Mouse (Mus musculus): Measurements from ENCODE around the gene Kank4. TPM values are rescaled to one million over a fixed set of nuclear protein-coding genes. Genes with fewer than 3 reads are reported as not detected.
"Not testable (repeated sequence)": the region's sequence is repeated elsewhere in the genome, so short reads cannot be mapped to it uniquely, and the experiment has no call there.

Gene Kank4
- polyA plus RNA-seq, 1 experiment from 2014 or later = 0.36 TPM

DNA sequence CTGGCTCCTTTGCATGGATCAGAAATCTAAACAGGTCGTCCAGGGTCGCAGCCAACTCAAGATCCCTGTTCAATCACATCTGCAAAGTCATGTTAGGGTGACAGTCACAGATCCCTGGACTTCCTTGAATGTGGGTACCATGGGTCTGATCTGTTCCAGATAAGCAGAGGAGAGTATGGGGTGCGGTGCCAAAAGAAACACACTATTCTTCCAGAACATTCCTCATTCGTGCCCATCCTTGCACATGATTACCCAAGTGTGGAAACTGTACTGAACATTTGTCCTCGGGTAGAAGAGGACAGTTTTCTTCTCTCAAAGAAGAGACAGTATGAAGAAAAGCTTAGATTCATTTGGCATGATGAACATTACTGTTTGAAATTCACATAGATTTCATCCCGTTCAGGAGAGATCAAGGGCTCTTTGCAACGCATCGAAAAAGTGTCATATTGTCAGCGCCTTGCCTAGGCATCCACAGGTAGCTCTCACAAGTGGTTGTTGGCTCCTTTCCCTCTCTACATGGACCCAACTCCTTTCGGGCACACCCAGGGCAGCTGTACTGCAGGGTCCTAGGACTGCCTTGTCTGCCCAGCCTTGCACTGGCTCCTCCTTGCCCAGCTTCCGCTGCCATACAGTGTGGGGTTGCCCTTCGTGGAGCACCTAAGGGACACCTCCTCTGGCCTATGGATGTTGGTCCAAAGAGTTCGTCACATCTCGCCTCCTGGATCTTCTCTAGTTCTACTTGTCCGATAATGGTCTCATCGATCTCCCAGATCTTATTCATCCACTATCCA, 20.6 kb upstream of the Kank4 start:
- H3K27ac ChIP-seq (ENCODE audit: low read depth, low read length) = no peak overlapping the region

GRCm38 (mm10) chr4:98836519-98836918, 19.2 kb upstream of the Kank4 start:
- H3K4me1 ChIP-seq (ENCODE audit: control insufficient read depth, insufficient read depth, low read length) = no peaks in the 10 kb centered on the region
- no peak overlapping the region for H3K4me3 ChIP-seq (ENCODE audit: low read depth, low read length)
- H3K36me3 ChIP-seq (ENCODE audit: control insufficient read depth, insufficient read depth, low read length) = no peaks in the 10 kb centered on the region
- no peaks in the 10 kb centered on the region for H3K9me3 ChIP-seq (replicated peaks; ENCODE audit: control insufficient read depth, low read length)
- H3K27me3 ChIP-seq (replicated peaks; ENCODE audit: control insufficient read depth, insufficient read depth, low read length) = no peaks in the 10 kb centered on the region
- no peak overlapping the region for H3K4me2 ChIP-seq (ENCODE audit: low read length)
- H3K27ac ChIP-seq (ENCODE audit: low read depth, low read length) = no peak overlapping the region
- no peak overlapping the region for H3K9ac ChIP-seq (ENCODE audit: low read length)
- DNase-seq (ENCODE audit: low spot score) = no peak
- 60% methylated on average over 5 of the region's 5 CpGs for WGBS
- no peak for ATAC-seq

More for the DNA sequence above, 20.6 kb upstream of the Kank4 start:
- 93% methylated on average over 16 of the region's 16 CpGs for WGBS
- DNase-seq (ENCODE audit: low spot score) = no peak
- Histone ChIP-seq H3K36me3 (ENCODE audit: control insufficient read depth, insufficient read depth, low read length) (no peaks in the 10 kb centered on the region), H3K4me2 (ENCODE audit: low read length) (no peak overlapping the region), H3K9me3 (replicated peaks; ENCODE audit: control insufficient read depth, low read length) (no peaks in the 10 kb centered on the region), H3K4me3 (ENCODE audit: low read depth, low read length) (no peak overlapping the region), H3K27me3 (replicated peaks; ENCODE audit: control insufficient read depth, insufficient read depth, low read length) (no peaks in the 10 kb centered on the region), H3K9ac (ENCODE audit: low read length) (no peak overlapping the region), H3K4me1 (ENCODE audit: control insufficient read depth, insufficient read depth, low read length) (no peaks in the 10 kb centered on the region)
- ATAC-seq = no peak

GRCm38 (mm10) chr4:98834782-98835181, 17.4 kb upstream of the Kank4 start:
- Histone ChIP-seq H3K27me3 (replicated peaks; ENCODE audit: control insufficient read depth, insufficient read depth, low read length) (no peaks in the 10 kb centered on the region), H3K9ac (ENCODE audit: low read length) (no peak overlapping the region), H3K4me1 (ENCODE audit: control insufficient read depth, insufficient read depth, low read length) (no peaks in the 10 kb centered on the region), H3K36me3 (ENCODE audit: control insufficient read depth, insufficient read depth, low read length) (no peaks in the 10 kb centered on the region), H3K9me3 (replicated peaks; ENCODE audit: control insufficient read depth, low read length) (no peaks in the 10 kb centered on the region), H3K4me2 (ENCODE audit: low read length) (no peak overlapping the region), H3K4me3 (ENCODE audit: low read depth, low read length) (no peak overlapping the region), H3K27ac (ENCODE audit: low read depth, low read length) (no peak overlapping the region)
- DNase-seq (ENCODE audit: low spot score) (no peak), ATAC-seq (no peak)
- 50% methylated on average over 4 of the region's 4 CpGs for WGBS

DNA sequence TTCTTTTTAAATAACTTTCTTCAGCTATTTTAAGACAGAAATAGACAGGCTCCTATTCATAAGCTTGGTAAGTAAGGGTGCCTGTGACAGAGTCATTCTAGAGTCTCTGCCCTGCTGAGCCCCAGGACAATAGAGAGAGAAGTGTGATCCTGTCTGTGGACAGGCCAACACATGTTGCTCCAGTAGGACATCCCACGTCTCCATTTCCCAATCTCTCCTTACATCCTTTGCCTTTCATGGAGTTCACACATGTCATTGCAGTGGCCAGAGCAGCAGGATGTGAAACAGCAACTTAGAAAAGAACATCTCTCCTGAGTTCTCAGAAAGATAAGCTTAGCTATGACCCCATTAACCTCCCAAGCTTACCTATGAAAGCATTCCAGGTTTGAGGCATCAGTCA, 14.4 kb upstream of the Kank4 start:
- WGBS = 74% methylated on average over 1 of the region's 1 CpGs

DNA sequence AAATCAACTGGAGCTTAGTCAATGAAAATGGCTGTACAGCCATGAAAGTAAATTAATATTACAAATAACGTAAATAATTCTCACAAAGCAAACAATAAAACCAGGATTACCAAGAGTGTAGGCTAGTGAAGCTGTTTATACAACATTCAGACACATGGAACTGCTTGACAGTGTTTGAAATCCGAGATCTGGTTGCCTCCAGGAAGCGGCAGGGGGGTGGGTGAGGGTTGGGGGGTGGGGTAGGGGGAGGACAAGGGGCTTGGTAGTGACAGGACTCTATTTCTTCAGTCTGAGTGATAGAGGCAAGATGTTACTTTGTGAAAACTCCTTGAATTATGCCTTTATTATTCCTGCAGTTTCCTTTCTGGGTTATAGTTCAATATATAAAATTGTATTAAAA, 9.4 kb upstream of the Kank4 start:
- H3K27ac ChIP-seq (ENCODE audit: low read depth, low read length) = no peak overlapping the region
- ATAC-seq = no peak
- no peak for DNase-seq (ENCODE audit: low spot score)
- no peak overlapping the region for H3K4me3 ChIP-seq (ENCODE audit: low read depth, low read length)
- H3K9ac ChIP-seq (ENCODE audit: low read length) = no peak overlapping the region
- no peaks in the 10 kb centered on the region for H3K36me3 ChIP-seq (ENCODE audit: control insufficient read depth, insufficient read depth, low read length)
- no peaks in the 10 kb centered on the region for H3K9me3 ChIP-seq (replicated peaks; ENCODE audit: control insufficient read depth, low read length)
- no peaks in the 10 kb centered on the region for H3K27me3 ChIP-seq (replicated peaks; ENCODE audit: control insufficient read depth, insufficient read depth, low read length)
- H3K4me2 ChIP-seq (ENCODE audit: low read length) = no peak overlapping the region
- H3K4me1 ChIP-seq (ENCODE audit: control insufficient read depth, insufficient read depth, low read length) = no peaks in the 10 kb centered on the region
- WGBS = 43% methylated on average over 3 of the region's 3 CpGs

More for the DNA sequence above, 14.4 kb upstream of the Kank4 start:
- H3K4me1 ChIP-seq (ENCODE audit: control insufficient read depth, insufficient read depth, low read length) = no peaks in the 10 kb centered on the region
- H3K27ac ChIP-seq (ENCODE audit: low read depth, low read length) = no peak overlapping the region
- no peak overlapping the region for H3K4me2 ChIP-seq (ENCODE audit: low read length)
- H3K9ac ChIP-seq (ENCODE audit: low read length) = no peak overlapping the region
- H3K27me3 ChIP-seq (replicated peaks; ENCODE audit: control insufficient read depth, insufficient read depth, low read length) = no peaks in the 10 kb centered on the region
- no peaks in the 10 kb centered on the region for H3K9me3 ChIP-seq (replicated peaks; ENCODE audit: control insufficient read depth, low read length)
- H3K4me3 ChIP-seq (ENCODE audit: low read depth, low read length) = no peak overlapping the region
- ATAC-seq (no peak), DNase-seq (ENCODE audit: low spot score) (no peak)
- H3K36me3 ChIP-seq (ENCODE audit: control insufficient read depth, insufficient read depth, low read length) = no peaks in the 10 kb centered on the region

GRCm38 (mm10) chr4:98823740-98824139, 6.4 kb upstream of the Kank4 start, which contains the start of gene I0C0044D17Rik:
I0C0044D17Rik (minus strand) TSS chr4:98823840.
- H3K4me3 ChIP-seq (ENCODE audit: low read depth, low read length); H3K27me3 ChIP-seq (replicated peaks; ENCODE audit: control insufficient read depth, insufficient read depth, low read length); H3K9ac ChIP-seq (ENCODE audit: low read length); DNase-seq (ENCODE audit: low spot score); H3K4me1 ChIP-seq (ENCODE audit: control insufficient read depth, insufficient read depth, low read length); H3K4me2 ChIP-seq (ENCODE audit: low read length); ATAC-seq; H3K36me3 ChIP-seq (ENCODE audit: control insufficient read depth, insufficient read depth, low read length); H3K27ac ChIP-seq (ENCODE audit: low read depth, low read length); H3K9me3 ChIP-seq (replicated peaks; ENCODE audit: control insufficient read depth, low read length): not testable (repeated sequence)
- 89% methylated on average over 1 of the region's 1 CpGs for WGBS

GRCm38 (mm10) chr4:98823047-98823446, 5.7 kb upstream of the Kank4 start:
- no peaks in the 10 kb centered on the region for H3K9me3 ChIP-seq (replicated peaks; ENCODE audit: control insufficient read depth, low read length)
- peaks cover 10% of the 10 kb centered on the region for H3K27me3 ChIP-seq (replicated peaks; ENCODE audit: control insufficient read depth, insufficient read depth, low read length)
- no peak overlapping the region for H3K4me3 ChIP-seq (ENCODE audit: low read depth, low read length)
- no peak overlapping the region for H3K4me2 ChIP-seq (ENCODE audit: low read length)
- ATAC-seq (no peak), DNase-seq (ENCODE audit: low spot score) (no peak)
- H3K36me3 ChIP-seq (ENCODE audit: control insufficient read depth, insufficient read depth, low read length) = no peaks in the 10 kb centered on the region
- WGBS = 83% methylated on average over 3 of the region's 3 CpGs
- no peaks in the 10 kb centered on the region for H3K4me1 ChIP-seq (ENCODE audit: control insufficient read depth, insufficient read depth, low read length)
- H3K9ac ChIP-seq (ENCODE audit: low read length) = no peak overlapping the region
- no peak overlapping the region for H3K27ac ChIP-seq (ENCODE audit: low read depth, low read length)

DNA sequence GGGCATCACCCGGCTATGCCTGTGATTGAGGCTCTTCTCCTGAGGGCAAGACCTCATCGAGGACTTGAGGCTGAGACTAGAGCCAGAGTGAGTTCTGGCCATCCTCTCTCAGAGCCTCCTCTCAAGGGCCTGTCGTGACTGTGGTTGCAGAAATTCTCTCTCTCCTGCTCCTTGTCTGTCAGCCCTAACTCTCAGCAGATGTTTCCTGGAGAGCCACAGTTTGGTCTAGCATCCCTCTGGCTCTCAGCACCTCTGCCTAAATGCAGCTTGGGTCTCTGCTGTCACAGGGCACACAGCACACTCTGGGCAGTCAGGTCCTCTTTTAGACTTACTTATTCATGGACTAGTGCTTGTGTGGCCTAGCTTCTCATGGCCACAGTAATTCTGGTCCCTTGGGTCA, 5.1 kb upstream of the Kank4 start:
- no peak overlapping the region for H3K9ac ChIP-seq (ENCODE audit: low read length)
- DNase-seq (ENCODE audit: low spot score) (no peak), ATAC-seq (no peak)
- no peak overlapping the region for H3K27ac ChIP-seq (ENCODE audit: low read depth, low read length)
- H3K27me3 ChIP-seq (replicated peaks; ENCODE audit: control insufficient read depth, insufficient read depth, low read length) = peaks cover 16% of the 10 kb centered on the region
- H3K4me1 ChIP-seq (ENCODE audit: control insufficient read depth, insufficient read depth, low read length) = no peaks in the 10 kb centered on the region
- no peaks in the 10 kb centered on the region for H3K9me3 ChIP-seq (replicated peaks; ENCODE audit: control insufficient read depth, low read length)
- no peaks in the 10 kb centered on the region for H3K36me3 ChIP-seq (ENCODE audit: control insufficient read depth, insufficient read depth, low read length)
- H3K4me3 ChIP-seq (ENCODE audit: low read depth, low read length) = no peak overlapping the region
- H3K4me2 ChIP-seq (ENCODE audit: low read length) = no peak overlapping the region
- WGBS = 74% methylated on average over 3 of the region's 3 CpGs

DNA sequence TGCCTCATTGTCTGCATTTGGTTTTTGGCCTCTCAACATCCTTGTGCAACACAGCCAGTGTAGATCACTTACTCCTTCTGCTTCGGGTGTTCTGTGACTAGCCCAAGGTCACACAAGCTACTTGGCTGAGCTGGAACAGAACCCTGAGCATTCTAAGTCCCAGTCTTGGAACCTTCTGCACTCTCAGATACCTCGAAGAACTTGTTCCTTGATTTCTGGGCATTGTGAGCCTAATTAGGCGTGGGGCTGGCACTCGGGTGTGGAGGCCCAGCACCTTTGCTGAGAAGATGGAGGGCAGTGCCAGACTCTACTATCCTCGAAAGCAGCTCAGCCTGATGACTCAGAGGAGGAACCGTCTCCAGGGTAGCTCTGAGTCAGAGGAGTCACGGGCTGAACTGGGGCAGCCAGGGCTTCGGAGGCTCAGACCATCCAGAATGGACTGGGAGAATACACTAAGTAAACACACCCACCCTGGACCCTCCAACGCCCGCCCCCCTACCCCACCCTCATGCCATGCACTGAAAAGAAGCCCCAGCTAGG, 1.9 kb upstream of the Kank4 start:
- no peak overlapping the region for H3K4me3 ChIP-seq (ENCODE audit: low read depth, low read length)
- H3K4me2 ChIP-seq (ENCODE audit: low read length) = no peak overlapping the region
- no peaks in the 10 kb centered on the region for H3K9me3 ChIP-seq (replicated peaks; ENCODE audit: control insufficient read depth, low read length)
- H3K4me1 ChIP-seq (ENCODE audit: control insufficient read depth, insufficient read depth, low read length) = no peaks in the 10 kb centered on the region
- H3K9ac ChIP-seq (ENCODE audit: low read length) = no peak overlapping the region
- no peaks in the 10 kb centered on the region for H3K36me3 ChIP-seq (ENCODE audit: control insufficient read depth, insufficient read depth, low read length)
- DNase-seq (ENCODE audit: low spot score) = no peak
- ATAC-seq = no peak
- H3K27me3 ChIP-seq (replicated peaks; ENCODE audit: control insufficient read depth, insufficient read depth, low read length) = peaks cover 36% of the 10 kb centered on the region
- 82% methylated on average over 10 of the region's 10 CpGs for WGBS
- no peak overlapping the region for H3K27ac ChIP-seq (ENCODE audit: low read depth, low read length)

All from forebrain, embryonic 14.5 days (tissue).